Mouse (Mus musculus) MEL (cell line): Measurements from ENCODE around the gene Syce2. TPM values are rescaled to one million over a fixed set of nuclear protein-coding genes. Genes with fewer than 3 reads are reported as not detected.

ENCODE experiments used
- polyA plus RNA-seq, 2 experiments: library from polyadenylated mRNA; stranded (reverse) in 1 of 2; unstranded in 1 of 2; fragments of >175 nt in 1 of 2; fragments of >200 nt in 1 of 2; gene quantifications; 2 replicates each; pipeline versions ENCODE4 v1.2.1 to v1.2.4; 2012; ENCODE audit warnings: low replicate concordance in 2 of 2, low read depth in 1 of 2; ENCODE audit not compliant: insufficient read length in 2 of 2, insufficient read depth in 1 of 2, missing spikeins in 1 of 2
- total RNA-seq: library from RNA; depleted of rRNA; stranded (reverse); fragments of 300-350 nt; gene quantifications from 2 replicates; pipeline ENCODE4 v1.2.3, GENCODE M21; 2012; rRNA removed

The Syce2 gene
- total and polyA plus RNA-seq, 3 experiments, result 75.5 to 115 TPM; not detected in 1

Other genes with a start within 250 kb of the Syce2 start
Only the 30 nearest of the 31 such genes appear.
- 22.5 and 24.4 TPM in 2 replicates for gene Ier2, start 209.3 kb upstream of the Syce2 start, total RNA-seq
- 100 to 1,000 TPM in 1 of 2 experiments, 10 to 100 TPM in 1; 37.7 to 258 TPM for gene Ier2, start 209.3 kb upstream of the Syce2 start, polyA plus RNA-seq
- gene Trmt1, start 185.8 kb upstream of the Syce2 start, total RNA-seq, result 154 and 183 TPM in 2 replicates
- gene Trmt1, start 185.8 kb upstream of the Syce2 start, polyA plus RNA-seq, result 100 to 1,000 TPM in 1 of 2 experiments, not detected in 1; 221 TPM
- gene Nacc1, start 184.2 kb upstream of the Syce2 start, total RNA-seq, result 42.5 and 45.3 TPM in 2 replicates
- gene Nacc1, start 184.2 kb upstream of the Syce2 start, polyA plus RNA-seq, result 100 to 1,000 TPM in 1 of 2 experiments, not detected in 1; 106 TPM
- 75.5 and 88.7 TPM in 2 replicates for gene Lyl1, start 170.7 kb upstream of the Syce2 start, total RNA-seq
- 100 to 1,000 TPM; 136 to 149 TPM for gene Lyl1, start 170.7 kb upstream of the Syce2 start, polyA plus RNA-seq
- 5.6 and 7.9 TPM in 2 replicates for gene G430095P16Rik, start 149.1 kb upstream of the Syce2 start, total RNA-seq
- 10 to 100 TPM in 1 of 2 experiments, not detected in 1; 17.1 TPM for gene G430095P16Rik, start 149.1 kb upstream of the Syce2 start, polyA plus RNA-seq
- 11.3 and 14.4 TPM in 2 replicates for gene Nfix, start 71.8 kb upstream of the Syce2 start, total RNA-seq
- gene Nfix, start 71.8 kb upstream of the Syce2 start, polyA plus RNA-seq, result 10 to 100 TPM in 1 of 2 experiments, not detected in 1; 29.1 TPM
- gene Dand5, start 49.3 kb upstream of the Syce2 start, total RNA-seq, result 1.4 and 1.7 TPM in 2 replicates
- gene Dand5, start 49.3 kb upstream of the Syce2 start, polyA plus RNA-seq, result 1 to 10 TPM in 1 of 2 experiments, not detected in 1; 2.2 TPM
- gene Gadd45gip1, start 40.6 kb upstream of the Syce2 start, total RNA-seq, result 47.5 and 51.8 TPM in 2 replicates
- 10 to 100 TPM in 1 of 2 experiments, not detected in 1; 62.9 TPM for gene Gadd45gip1, start 40.6 kb upstream of the Syce2 start, polyA plus RNA-seq
- gene Rad23a, start 31.4 kb upstream of the Syce2 start, total RNA-seq, result 62.6 and 66.7 TPM in 2 replicates
- 100 to 1,000 TPM in 1 of 2 experiments, not detected in 1; 155 TPM for gene Rad23a, start 31.4 kb upstream of the Syce2 start, polyA plus RNA-seq
- gene Calr, start 25.2 kb upstream of the Syce2 start, total RNA-seq, result 550 and 567 TPM in 2 replicates
- gene Calr, start 25.2 kb upstream of the Syce2 start, polyA plus RNA-seq, result 1,000 to 10,000 TPM in 1 of 2 experiments, not detected in 1; 1,110 TPM
- 205 and 245 TPM in 2 replicates for gene Farsa, start 15.1 kb upstream of the Syce2 start, total RNA-seq
- gene Farsa, start 15.1 kb upstream of the Syce2 start, polyA plus RNA-seq, result 100 to 1,000 TPM; 152 to 295 TPM
- 9.7 and 10.7 TPM in 2 replicates for gene Gcdh, start 21.8 kb downstream of the Syce2 start, total RNA-seq
- 10 to 100 TPM in 1 of 2 experiments, not detected in 1; 17.3 TPM for gene Gcdh, start 21.8 kb downstream of the Syce2 start, polyA plus RNA-seq
- gene Klf1, start 29.8 kb downstream of the Syce2 start, total RNA-seq, result 178 and 234 TPM in 2 replicates
- 100 to 1,000 TPM in 1 of 2 experiments, not detected in 1; 262 TPM for gene Klf1, start 29.8 kb downstream of the Syce2 start, polyA plus RNA-seq
- gene Dnase2a, start 36.4 kb downstream of the Syce2 start, total RNA-seq, result 53.7 and 62.3 TPM in 2 replicates
- gene Dnase2a, start 36.4 kb downstream of the Syce2 start, polyA plus RNA-seq, result 10 to 100 TPM in 1 of 2 experiments, not detected in 1; 83.4 TPM
- gene Mast1, start 65.2 kb downstream of the Syce2 start, total RNA-seq, result 0.49 and 0.77 TPM in 2 replicates
- 1 to 10 TPM in 1 of 2 experiments, not detected in 1; 4.5 TPM for gene Mast1, start 65.2 kb downstream of the Syce2 start, polyA plus RNA-seq
- gene Rtbdn, start 74.9 kb downstream of the Syce2 start, total RNA-seq, result 0.08 TPM in 1 of 2 replicates, not detected in the other
- under 1 TPM in 1 of 2 experiments, not detected in 1; 0.11 TPM for gene Rtbdn, start 74.9 kb downstream of the Syce2 start, polyA plus RNA-seq
- 3.9 and 4.7 TPM in 2 replicates for gene Gm49661, start 97.3 kb downstream of the Syce2 start, total RNA-seq
- gene Gm49661, start 97.3 kb downstream of the Syce2 start, polyA plus RNA-seq, result not detected
- 502 and 643 TPM in 2 replicates for gene Prdx2, start 97.5 kb downstream of the Syce2 start, total RNA-seq
- 100 to 1,000 TPM; 679 to 773 TPM for gene Prdx2, start 97.5 kb downstream of the Syce2 start, polyA plus RNA-seq
- 105 TPM in 2 replicates for gene Rnaseh2a, start 97.7 kb downstream of the Syce2 start, total RNA-seq
- gene Rnaseh2a, start 97.7 kb downstream of the Syce2 start, polyA plus RNA-seq, result 100 to 1,000 TPM in 1 of 2 experiments, not detected in 1; 109 TPM
- 49.6 and 72.7 TPM in 2 replicates for gene Junb, start 106.6 kb downstream of the Syce2 start, total RNA-seq
- gene Junb, start 106.6 kb downstream of the Syce2 start, polyA plus RNA-seq, result 10 to 100 TPM in 1 of 2 experiments, not detected in 1; 41.6 TPM
- gene Hook2, start 118.5 kb downstream of the Syce2 start, total RNA-seq, result 10.5 and 11.5 TPM in 2 replicates
- gene Hook2, start 118.5 kb downstream of the Syce2 start, polyA plus RNA-seq, result 10 to 100 TPM in 1 of 2 experiments, not detected in 1; 17.5 TPM
- 0.04 TPM in 1 of 2 replicates, not detected in the other for gene Best2, start 142.4 kb downstream of the Syce2 start, total RNA-seq
- under 1 TPM in 1 of 2 experiments, not detected in 1; 0.13 TPM for gene Best2, start 142.4 kb downstream of the Syce2 start, polyA plus RNA-seq
- gene Asna1, start 153.2 kb downstream of the Syce2 start, total RNA-seq, result 115 and 132 TPM in 2 replicates
- gene Asna1, start 153.2 kb downstream of the Syce2 start, polyA plus RNA-seq, result 100 to 1,000 TPM in 1 of 2 experiments, not detected in 1; 192 TPM
- gene Trir, start 154.7 kb downstream of the Syce2 start, total RNA-seq, result 224 and 264 TPM in 2 replicates
- gene Trir, start 154.7 kb downstream of the Syce2 start, polyA plus RNA-seq, result 100 to 1,000 TPM; 283 to 442 TPM
- 55.6 and 62.3 TPM in 2 replicates for gene Tnpo2, start 164.8 kb downstream of the Syce2 start, total RNA-seq
- 10 to 100 TPM; 29.2 to 86.8 TPM for gene Tnpo2, start 164.8 kb downstream of the Syce2 start, polyA plus RNA-seq
- gene Fbxw9, start 187.9 kb downstream of the Syce2 start, total RNA-seq, result 6.5 and 10.6 TPM in 2 replicates
- gene Fbxw9, start 187.9 kb downstream of the Syce2 start, polyA plus RNA-seq, result 10 to 100 TPM in 1 of 2 experiments, not detected in 1; 13.9 TPM
- gene Gm5741, start 195.9 kb downstream of the Syce2 start, total RNA-seq, result not detected in 2 replicates
- gene Gm5741, start 195.9 kb downstream of the Syce2 start, polyA plus RNA-seq, result 1 to 10 TPM in 1 of 2 experiments, not detected in 1; 1.0 TPM
- gene Dhps, start 199.6 kb downstream of the Syce2 start, total RNA-seq, result 42.5 and 44.6 TPM in 2 replicates
- gene Dhps, start 199.6 kb downstream of the Syce2 start, polyA plus RNA-seq, result 10 to 100 TPM in 1 of 2 experiments, not detected in 1; 68.3 TPM
- 25.5 and 26.2 TPM in 2 replicates for gene Wdr83os, start 208.6 kb downstream of the Syce2 start, total RNA-seq
- 100 to 1,000 TPM in 1 of 2 experiments, not detected in 1; 143 TPM for gene Wdr83os, start 208.6 kb downstream of the Syce2 start, polyA plus RNA-seq
- 27.0 and 29.5 TPM in 2 replicates for gene Wdr83, start 209.2 kb downstream of the Syce2 start, total RNA-seq
- 10 to 100 TPM in 1 of 2 experiments, not detected in 1; 58.4 TPM for gene Wdr83, start 209.2 kb downstream of the Syce2 start, polyA plus RNA-seq